Mouse (Mus musculus) forebrain, embryonic 11.5 days (tissue): ENCODE measurements around the gene Pkhd1. TPM values are rescaled to one million over a fixed set of nuclear protein-coding genes. Genes with fewer than 3 reads are reported as not detected.

Experiments
- ATAC-seq: fragments of 200-750 bp; cut with Nextera tagmentation; replicated peaks from 2 replicates; pipeline ENCODE4 v1.8.0; 2017; ENCODE audit warnings: moderate TSS enrichment; ENCODE audit not compliant: low FRiP score
- DNase-seq: peaks from one replicate; pipeline ENCODE4 v3.0.0-alpha.2; 2017; ENCODE audit warnings: low spot score
- H3K27ac ChIP-seq: fragments of 300-500 bp; sonication (generic); 2 replicates; pipeline ENCODE4 v1.5.1; 2014; ENCODE audit warnings: low read depth, low read length
- H3K27me3 ChIP-seq: fragments of 300-500 bp; sonication (generic); 2 replicates; pipeline ENCODE4 v1.6.1; 2014; ENCODE audit warnings: mild to moderate bottlenecking, low read length, mixed read lengths; ENCODE audit not compliant: control insufficient read depth, insufficient read depth
- H3K36me3 ChIP-seq: fragments of 300-500 bp; sonication (generic); 2 replicates; pipeline ENCODE4 v1.6.1; 2014; ENCODE audit warnings: mild to moderate bottlenecking, low read length, moderate library complexity, mixed read lengths; ENCODE audit not compliant: control insufficient read depth, insufficient read depth
- H3K4me1 ChIP-seq: fragments of 300-500 bp; sonication (generic); replicated peaks from 2 replicates; pipeline ENCODE4 v1.6.1; 2014; ENCODE audit warnings: low read length, mixed read lengths; ENCODE audit not compliant: control insufficient read depth, insufficient read depth
- H3K4me2 ChIP-seq: fragments of 300-500 bp; sonication (generic); 2 replicates; pipeline ENCODE4 v1.6.1; 2014; ENCODE audit warnings: low read depth, mild to moderate bottlenecking, low read length, moderate library complexity, mixed read lengths; ENCODE audit not compliant: severe bottlenecking
- H3K4me3 ChIP-seq: fragments of 300-500 bp; sonication (generic); 2 replicates; pipeline ENCODE4 v1.5.1; 2014; ENCODE audit warnings: low read depth, low read length
- H3K9ac ChIP-seq: fragments of 300-500 bp; sonication (generic); 2 replicates; pipeline ENCODE4 v1.6.1; 2014; ENCODE audit warnings: low read length
- H3K9me3 ChIP-seq: fragments of 300-500 bp; sonication (generic); 2 replicates; pipeline ENCODE4 v1.6.1; 2016; ENCODE audit warnings: low read length, mixed read lengths; ENCODE audit not compliant: control insufficient read depth
- WGBS: fragments of 180-500 bp; shearing (Covaris S2); extraction: QIAGEN DNeasy Blood & Tissue Kit; methylation state at CpG from one replicate; pipeline ENCODE4 v1.1.7; 2014; 5-methylcytosine and 5-hydroxymethylcytosine counted together
- polyA plus RNA-seq: library from polyadenylated mRNA; unstranded; fragments of >200 nt; fragmentation: Nextera tagmentation; extraction: Ambion mirVana; gene quantifications from 2 replicates; pipeline ENCODE4 v1.2.1, GENCODE M21; 2014

The Pkhd1 gene
- polyA plus RNA-seq, 1 experiment from 2014 or later = not detected

GRCm38 (mm10) chr1:20623375-20623774, 5.5 kb upstream of the Pkhd1 start:
- no peak for DNase-seq
- H3K27ac ChIP-seq = no peak overlapping the region
- no peak overlapping the region for H3K4me2 ChIP-seq
- no peaks in the 10 kb centered on the region for H3K4me1 ChIP-seq
- H3K27me3 ChIP-seq = no peaks in the 10 kb centered on the region
- H3K9me3 ChIP-seq = no peaks in the 10 kb centered on the region
- H3K9ac ChIP-seq = no peak overlapping the region
- 94% methylated on average over 4 of the region's 4 CpGs for WGBS
- no peak for ATAC-seq
- no peaks in the 10 kb centered on the region for H3K36me3 ChIP-seq
- H3K4me3 ChIP-seq = no peak overlapping the region

- Histone ChIP-seq H3K27ac (no peak overlapping the region), H3K9me3 (no peaks in the 10 kb centered on the region), H3K4me1 (no peaks in the 10 kb centered on the region), H3K4me3 (no peak overlapping the region), H3K36me3 (no peaks in the 10 kb centered on the region), H3K9ac (no peak overlapping the region), H3K4me2 (no peak overlapping the region), H3K27me3 (no peaks in the 10 kb centered on the region)
- ATAC-seq = no peak
- no peak for DNase-seq
- 82% methylated on average over 2 of the region's 2 CpGs for WGBS
These were observed 2.7 kb upstream of the Pkhd1 start for GRCm38 (mm10) chr1:20620611-20621010.

GRCm38 (mm10) chr1:20619363-20619762, 1.5 kb upstream of the Pkhd1 start:
- ATAC-seq = no peak
- no peak overlapping the region for H3K9ac ChIP-seq
- no peaks in the 10 kb centered on the region for H3K4me1 ChIP-seq
- no peak overlapping the region for H3K27ac ChIP-seq
- H3K36me3 ChIP-seq = no peaks in the 10 kb centered on the region
- no peak for DNase-seq
- H3K4me2 ChIP-seq = no peak overlapping the region
- no peaks in the 10 kb centered on the region for H3K27me3 ChIP-seq
- WGBS = 71% methylated on average over 3 of the region's 3 CpGs
- no peaks in the 10 kb centered on the region for H3K9me3 ChIP-seq
- H3K4me3 ChIP-seq = no peak overlapping the region

DNA sequence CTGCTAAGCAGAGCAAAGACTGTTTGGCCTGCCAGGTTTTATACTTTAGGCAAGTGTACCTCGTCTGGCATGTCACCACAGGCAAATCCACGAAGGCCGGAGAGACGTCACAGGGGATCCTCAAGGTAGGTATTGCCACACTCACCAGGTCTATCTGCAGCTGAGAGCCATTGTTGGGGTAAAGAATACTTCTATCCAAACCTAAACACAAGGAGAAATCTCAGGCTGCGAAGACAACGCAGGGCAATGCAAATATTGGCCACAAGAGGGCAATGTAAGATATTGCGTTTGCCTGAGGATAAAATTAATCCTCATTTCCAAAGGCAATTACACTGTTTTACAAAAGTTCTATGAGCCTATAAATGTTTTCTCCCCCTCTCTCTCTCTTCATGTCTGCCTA, 5.2 kb downstream of the Pkhd1 start:
- DNase-seq = peak; percentile 61
- Histone ChIP-seq H3K9ac (no peak overlapping the region), H3K4me3 (no peak overlapping the region), H3K27me3 (no peaks in the 10 kb centered on the region), H3K27ac (no peak overlapping the region), H3K36me3 (no peaks in the 10 kb centered on the region), H3K4me2 (no peak overlapping the region), H3K9me3 (no peaks in the 10 kb centered on the region), H3K4me1 (no peaks in the 10 kb centered on the region)
- WGBS = 30% methylated on average over 7 of the region's 7 CpGs
- ATAC-seq = no peak

- H3K27me3 ChIP-seq = no peaks in the 10 kb centered on the region
- WGBS = 59% methylated on average over 2 of the region's 2 CpGs
- H3K9ac ChIP-seq = no peak overlapping the region
- H3K4me1 ChIP-seq = no peaks in the 10 kb centered on the region
- no peaks in the 10 kb centered on the region for H3K9me3 ChIP-seq
- no peak overlapping the region for H3K4me3 ChIP-seq
- H3K36me3 ChIP-seq = no peaks in the 10 kb centered on the region
- ATAC-seq (no peak), DNase-seq (no peak)
- H3K4me2 ChIP-seq = no peak overlapping the region
- H3K27ac ChIP-seq = no peak overlapping the region
These were observed 12.4 kb downstream of the Pkhd1 start for GRCm38 (mm10) chr1:20605489-20605888.

DNA sequence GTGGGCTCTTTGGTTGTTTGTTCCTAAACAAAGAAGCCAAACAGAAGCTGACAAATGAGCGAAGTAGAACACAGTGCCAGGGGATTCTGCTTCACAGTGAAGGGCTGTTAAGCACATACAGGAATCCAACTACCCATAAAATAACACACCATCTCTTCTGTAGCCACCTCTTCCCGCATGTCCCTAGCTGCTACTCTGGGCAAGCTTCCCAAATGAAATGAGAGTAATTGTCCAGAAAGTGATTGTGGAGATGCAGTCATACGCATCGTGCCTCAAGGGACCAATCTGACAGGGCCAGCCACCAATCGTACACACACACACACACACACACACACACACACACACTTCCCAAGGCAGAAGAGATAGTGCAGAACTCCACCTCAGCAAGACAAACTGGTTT, 27.4 kb downstream of the Pkhd1 start:
- H3K4me1 ChIP-seq = no peaks in the 10 kb centered on the region
- H3K4me2 ChIP-seq = no peak overlapping the region
- H3K27me3 ChIP-seq = no peaks in the 10 kb centered on the region
- no peaks in the 10 kb centered on the region for H3K36me3 ChIP-seq
- H3K9ac ChIP-seq = no peak overlapping the region
- 86% methylated on average over 5 of the region's 5 CpGs for WGBS
- H3K27ac ChIP-seq = no peak overlapping the region
- DNase-seq (no peak), ATAC-seq (no peak)
- no peaks in the 10 kb centered on the region for H3K9me3 ChIP-seq
- no peak overlapping the region for H3K4me3 ChIP-seq

GRCm38 (mm10) chr1:20571469-20571868, 46.4 kb downstream of the Pkhd1 start:
- DNase-seq = no peak
- H3K27me3 ChIP-seq = no peaks in the 10 kb centered on the region
- 85% methylated on average over 5 of the region's 5 CpGs for WGBS

DNA sequence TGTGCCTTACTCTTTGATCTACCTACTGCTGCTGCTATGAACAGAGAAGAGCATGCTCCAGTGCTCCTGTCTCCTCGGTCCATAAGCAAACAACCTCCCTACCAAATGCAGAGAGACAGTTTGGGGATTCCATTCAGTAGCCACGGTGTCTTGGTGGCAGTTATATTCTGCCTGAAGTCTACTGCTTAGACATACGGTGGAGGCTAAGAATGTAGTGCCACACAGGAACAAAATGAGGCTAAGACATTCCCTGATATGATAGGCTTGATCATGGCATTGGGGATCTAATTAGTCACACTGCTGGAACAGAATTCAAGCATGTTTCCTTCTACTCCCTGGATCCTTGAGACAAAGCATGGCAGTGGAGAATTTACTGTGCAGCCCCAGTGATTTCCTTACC, 48.4 kb downstream of the Pkhd1 start:
- no peak overlapping the region for H3K27ac ChIP-seq
- H3K4me2 ChIP-seq = no peak overlapping the region
- H3K36me3 ChIP-seq = no peaks in the 10 kb centered on the region
- DNase-seq (no peak), ATAC-seq (no peak)
- WGBS = 60% methylated on average over 3 of the region's 3 CpGs
- no peak overlapping the region for H3K9ac ChIP-seq
- H3K9me3 ChIP-seq = no peaks in the 10 kb centered on the region
- H3K4me1 ChIP-seq = no peaks in the 10 kb centered on the region
- no peaks in the 10 kb centered on the region for H3K27me3 ChIP-seq
- H3K4me3 ChIP-seq = no peak overlapping the region

More at GRCm38 (mm10) chr1:20571469-20571868, 46.4 kb downstream of the Pkhd1 start:
- Histone ChIP-seq H3K27ac (no peak overlapping the region), H3K36me3 (no peaks in the 10 kb centered on the region), H3K4me3 (no peak overlapping the region), H3K4me2 (no peak overlapping the region), H3K9me3 (no peaks in the 10 kb centered on the region), H3K9ac (no peak overlapping the region), H3K4me1 (no peaks in the 10 kb centered on the region)
- no peak for ATAC-seq

- ATAC-seq (no peak), DNase-seq (no peak)
- Histone ChIP-seq H3K4me3 (no peak overlapping the region), H3K4me1 (no peaks in the 10 kb centered on the region), H3K27me3 (no peaks in the 10 kb centered on the region), H3K4me2 (no peak overlapping the region), H3K9ac (no peak overlapping the region), H3K9me3 (no peaks in the 10 kb centered on the region), H3K36me3 (no peaks in the 10 kb centered on the region), H3K27ac (no peak overlapping the region)
- 96% methylated on average over 6 of the region's 6 CpGs for WGBS
These were observed 59.4 kb downstream of the Pkhd1 start for GRCm38 (mm10) chr1:20558443-20558842.
